Mouse (Mus musculus) intestine, embryonic 15.5 days (tissue): Measurements from ENCODE around the gene Phf14. TPM values are rescaled to one million over a fixed set of nuclear protein-coding genes. Genes with fewer than 3 reads are reported as not detected.
"Not testable (repeated sequence)": the region's sequence is repeated elsewhere in the genome, so short reads cannot be mapped to it uniquely, and the experiment has no call there.

ENCODE experiments used
- ATAC-seq: fragments of 200-750 bp; cut with Nextera tagmentation; 2 replicates; pipeline ENCODE4 v1.8.0; 2017; ENCODE audit warnings: moderate TSS enrichment, moderate library complexity
- H3K27ac ChIP-seq: fragments of 300-500 bp; sonication (generic); 2 replicates; pipeline ENCODE4 v1.5.1; 2015; ENCODE audit warnings: mild to moderate bottlenecking, inconsistent platforms
- H3K27me3 ChIP-seq: fragments of 300-500 bp; sonication (generic); replicated peaks from 2 replicates; pipeline ENCODE4 v1.6.1; 2015; ENCODE audit warnings: inconsistent platforms
- H3K36me3 ChIP-seq: fragments of 300-500 bp; sonication (generic); 2 replicates; pipeline ENCODE4 v1.6.1; 2015; ENCODE audit warnings: inconsistent platforms
- H3K4me1 ChIP-seq: fragments of 300-500 bp; sonication (generic); replicated peaks from 2 replicates; pipeline ENCODE4 v1.6.1; 2015; ENCODE audit warnings: inconsistent platforms
- H3K4me2 ChIP-seq: fragments of 300-500 bp; sonication (generic); replicated peaks from 2 replicates; pipeline ENCODE4 v1.6.1; 2015; ENCODE audit warnings: mild to moderate bottlenecking, inconsistent platforms
- H3K4me3 ChIP-seq: fragments of 300-500 bp; sonication (generic); replicated peaks from 2 replicates; pipeline ENCODE4 v1.5.1; 2015; ENCODE audit warnings: inconsistent platforms
- H3K9ac ChIP-seq: fragments of 300-500 bp; sonication (generic); 2 replicates; pipeline ENCODE4 v1.6.1; 2015; ENCODE audit warnings: inconsistent platforms
- H3K9me3 ChIP-seq: fragments of 300-500 bp; sonication (generic); 2 replicates; pipeline ENCODE4 v1.6.1; 2016; ENCODE audit warnings: inconsistent platforms
- WGBS: fragments of 180-500 bp; shearing (Covaris S2); methylation state at CpG from one replicate; pipeline ENCODE4 v1.1.7; 2015; 5-methylcytosine and 5-hydroxymethylcytosine counted together
- polyA plus RNA-seq: library from polyadenylated mRNA; unstranded; fragments of >200 nt; fragmentation: Nextera tagmentation; extraction: Ambion mirVana; gene quantifications from 2 replicates; pipeline ENCODE4 v1.2.1, GENCODE M21; 2015

Phf14 gene
- polyA plus RNA-seq, 1 experiment from 2014 or later, result 51.3 TPM

DNA sequence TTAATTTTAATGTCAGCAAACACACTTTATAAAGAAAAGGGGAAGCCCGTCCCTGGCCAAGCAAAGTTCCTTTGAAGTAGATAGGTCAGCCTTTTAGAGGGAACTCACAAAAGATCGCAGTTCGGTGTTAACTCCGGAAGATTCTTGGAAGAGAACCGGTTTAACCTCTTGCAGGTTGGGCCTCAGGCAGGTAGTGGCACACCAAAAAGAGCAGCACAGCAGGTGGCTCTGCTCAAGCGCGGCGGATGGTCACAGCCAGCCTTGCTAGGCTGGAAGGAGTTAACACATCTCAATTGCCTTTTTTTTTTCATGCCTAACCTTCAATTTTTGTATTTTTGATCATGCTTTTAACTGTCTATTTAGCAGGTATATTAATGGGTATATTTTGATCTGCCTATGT lies 200.2 kb downstream of the Phf14 start:
- H3K4me1 ChIP-seq, result no peaks in the 10 kb centered on the region
- no peak overlapping the region for H3K4me2 ChIP-seq
- H3K9ac ChIP-seq, result no peak overlapping the region
- no peak for ATAC-seq
- H3K4me3 ChIP-seq, result no peak overlapping the region
- 25% methylated on average over 8 of the region's 8 CpGs for WGBS
- H3K9me3 ChIP-seq, result no peaks in the 10 kb centered on the region
- no peaks in the 10 kb centered on the region for H3K27me3 ChIP-seq
- no peaks in the 10 kb centered on the region for H3K36me3 ChIP-seq
- no peak overlapping the region for H3K27ac ChIP-seq

DNA sequence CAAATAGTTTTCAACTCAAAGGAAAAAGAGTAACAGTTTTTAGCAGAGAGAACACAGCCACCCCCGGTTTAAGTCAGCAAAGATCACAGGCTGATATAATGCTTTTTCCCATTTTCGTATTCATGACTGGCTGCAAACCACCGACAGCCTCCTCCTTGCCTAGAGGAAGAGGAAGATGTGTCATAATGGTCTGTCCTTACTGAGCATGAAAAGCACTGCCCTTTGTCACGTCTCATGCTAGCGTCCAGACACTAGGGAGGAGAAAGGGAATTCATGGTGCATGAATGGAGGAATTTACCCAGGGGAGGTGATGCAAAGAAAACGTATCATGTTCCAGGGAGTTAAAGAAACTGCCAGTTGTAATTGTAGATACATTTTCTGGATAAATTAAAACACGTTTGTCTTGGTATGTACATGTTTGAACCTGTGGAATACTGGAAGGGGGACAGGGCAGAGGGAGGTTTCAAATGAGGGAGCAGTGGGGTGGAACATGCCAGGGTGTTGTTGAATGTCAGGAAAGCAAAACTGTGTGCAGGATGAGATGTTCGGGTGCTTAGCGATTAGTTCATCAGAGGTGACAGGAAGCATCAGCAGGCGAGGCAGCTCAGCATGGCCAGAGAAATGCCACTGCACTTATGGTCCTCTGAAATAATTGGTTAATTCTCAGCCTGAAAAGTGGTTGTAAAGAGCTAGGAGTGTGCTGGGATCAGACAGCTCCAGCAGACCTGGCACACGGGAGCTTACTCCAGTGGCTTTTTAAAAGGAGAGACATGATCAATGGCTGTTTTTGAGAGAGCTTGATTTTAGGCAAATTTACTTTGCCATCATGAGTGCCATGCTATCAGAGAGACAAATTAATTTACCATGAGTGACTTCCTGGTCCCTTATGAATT lies 209.6 kb downstream of the Phf14 start:
- H3K27ac ChIP-seq, result no peak overlapping the region
- no peak overlapping the region for H3K4me2 ChIP-seq
- H3K4me1 ChIP-seq, result no peaks in the 10 kb centered on the region
- no peak overlapping the region for H3K4me3 ChIP-seq
- ATAC-seq, result no peak
- H3K36me3 ChIP-seq, result no peaks in the 10 kb centered on the region
- H3K9ac ChIP-seq, result no peak overlapping the region
- no peaks in the 10 kb centered on the region for H3K27me3 ChIP-seq
- no peaks in the 10 kb centered on the region for H3K9me3 ChIP-seq
- 50% methylated on average over 11 of the region's 11 CpGs for WGBS

DNA sequence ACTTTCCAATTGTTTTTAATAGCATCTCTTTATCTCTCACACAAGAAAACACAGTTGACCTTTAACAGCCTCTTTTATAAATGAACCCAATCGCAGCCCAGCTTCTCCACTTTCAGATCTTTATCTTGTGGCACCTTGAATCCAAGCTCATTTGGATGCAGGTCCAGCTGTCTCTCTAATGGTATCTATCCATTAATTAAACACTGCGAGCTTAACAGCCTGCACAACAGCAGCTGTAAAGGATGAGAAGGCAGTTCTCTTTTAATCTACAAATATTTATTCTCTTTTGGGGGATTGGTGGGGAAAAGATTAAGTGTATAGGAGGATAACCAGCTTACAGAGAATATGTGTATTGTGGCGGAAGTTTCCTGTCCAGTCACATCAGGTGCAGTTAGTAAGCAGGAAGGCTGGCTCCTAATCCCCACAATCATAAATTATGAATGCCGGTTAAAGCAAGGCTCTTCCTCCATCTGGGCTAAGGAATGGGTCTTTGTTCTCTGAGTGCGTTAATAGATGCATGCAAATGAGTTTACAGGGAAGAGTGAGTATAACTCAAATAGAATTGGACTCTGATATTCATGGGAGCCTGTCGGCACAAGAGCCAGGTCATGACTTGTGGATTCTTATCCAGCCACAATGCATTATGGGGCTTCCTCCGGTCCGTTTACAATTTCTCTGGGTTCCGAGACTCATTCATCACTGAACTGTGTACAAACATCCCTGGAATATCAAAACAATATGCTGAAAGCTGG lies 210.4 kb downstream of the Phf14 start:
- Histone ChIP-seq H3K27me3 (no peaks in the 10 kb centered on the region), H3K27ac (no peak overlapping the region), H3K4me3 (no peak overlapping the region), H3K9me3 (no peaks in the 10 kb centered on the region), H3K36me3 (no peaks in the 10 kb centered on the region), H3K9ac (no peak overlapping the region), H3K4me2 (no peak overlapping the region), H3K4me1 (no peaks in the 10 kb centered on the region)
- WGBS, result 37% methylated on average over 9 of the region's 9 CpGs
- ATAC-seq, result 0 out of 2 replicates have a peak, but pooled peaks have one; percentile 23

DNA sequence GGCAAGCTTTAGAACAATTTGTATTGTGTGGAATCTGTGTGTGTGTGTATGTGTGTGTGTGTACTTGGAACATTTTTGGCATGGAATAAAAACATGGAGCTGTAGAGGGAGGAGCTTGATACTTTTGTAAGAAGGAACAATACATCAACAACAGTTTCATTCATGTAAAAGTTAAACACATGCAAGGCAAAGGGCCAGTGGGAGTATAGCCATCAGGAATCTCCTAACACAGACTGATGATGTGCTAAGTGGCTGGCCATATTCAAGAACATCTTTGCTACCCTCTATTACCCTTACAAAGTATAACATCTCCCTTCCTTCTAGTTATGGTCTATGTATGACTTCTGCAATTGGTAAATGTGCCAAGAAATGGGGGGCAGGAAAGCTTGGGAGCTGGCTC lies 215.2 kb downstream of the Phf14 start:
- ATAC-seq, result no peak
- H3K27ac ChIP-seq, result no peak overlapping the region

DNA sequence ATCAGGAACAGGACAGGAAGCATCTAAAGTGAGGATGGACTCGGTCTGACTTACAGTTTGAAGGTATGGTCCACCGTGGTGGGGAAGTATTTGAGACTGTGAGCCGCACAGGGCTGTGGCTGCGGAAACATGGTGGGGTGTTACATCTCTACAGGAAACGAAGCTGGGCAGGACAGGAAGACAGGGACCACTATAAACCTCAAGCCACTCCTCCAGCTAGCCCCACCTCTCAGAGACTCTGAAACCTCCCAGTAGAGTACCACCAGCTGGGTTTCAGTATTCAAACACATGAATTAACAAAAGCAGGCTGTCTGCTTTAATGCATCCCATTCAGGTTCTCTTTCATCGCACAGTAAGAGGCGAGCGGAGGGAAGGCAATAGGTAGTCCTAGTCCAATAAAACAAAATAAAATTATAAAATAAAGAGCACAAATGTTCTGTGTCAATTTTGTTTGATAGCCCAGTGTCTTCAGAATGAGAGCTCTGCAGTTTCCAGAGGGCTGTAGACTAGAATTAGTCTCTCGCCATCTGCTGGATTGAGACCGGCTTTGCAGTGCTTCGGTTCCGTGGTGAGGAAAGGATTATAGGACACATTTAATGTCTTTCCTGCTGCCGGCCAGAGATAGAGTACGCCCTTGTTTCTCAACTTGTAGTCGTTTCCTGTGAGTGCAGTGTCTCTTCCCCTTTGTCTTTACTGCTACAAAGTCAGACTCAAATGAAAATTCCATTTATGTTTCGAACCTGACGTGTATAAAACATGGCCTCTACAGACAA lies 217.6 kb downstream of the Phf14 start:
- Histone ChIP-seq H3K4me3 (no peak overlapping the region), H3K36me3 (no peaks in the 10 kb centered on the region), H3K27me3 (no peaks in the 10 kb centered on the region), H3K27ac (no peak overlapping the region), H3K4me2 (0 out of 2 replicates have a peak overlapping the region, but pooled peaks have one; percentile 9), H3K9me3 (no peaks in the 10 kb centered on the region), H3K4me1 (no peaks in the 10 kb centered on the region), H3K9ac (no peak overlapping the region)
- ATAC-seq, result peak; percentile 83
- WGBS, result 33% methylated on average over 17 of the region's 17 CpGs

More for the DNA sequence above, 215.2 kb downstream of the Phf14 start:
- Histone ChIP-seq H3K27me3 (no peaks in the 10 kb centered on the region), H3K36me3 (no peaks in the 10 kb centered on the region), H3K9me3 (no peaks in the 10 kb centered on the region), H3K4me3 (no peak overlapping the region), H3K4me1 (no peaks in the 10 kb centered on the region), H3K4me2 (no peak overlapping the region), H3K9ac (no peak overlapping the region)

DNA sequence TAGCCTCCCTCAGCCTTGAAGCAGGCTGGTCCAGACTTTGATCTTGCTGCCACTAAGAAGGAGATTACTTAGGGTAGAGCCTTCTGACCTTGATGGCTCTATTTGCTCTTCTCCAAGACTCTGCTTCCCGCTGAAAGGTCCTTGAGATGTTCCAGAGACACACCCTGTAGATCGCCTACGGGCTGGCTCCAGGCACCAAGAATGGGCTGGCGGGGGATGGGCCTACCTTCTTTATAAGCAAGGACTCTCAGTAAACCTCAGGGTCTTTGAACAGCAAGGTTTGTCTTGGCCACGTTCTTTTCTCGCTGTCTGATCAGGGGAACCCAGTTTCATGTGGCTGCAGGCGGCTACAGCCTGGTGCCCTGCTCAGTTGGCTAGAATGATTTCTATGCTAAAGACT lies 219.0 kb downstream of the Phf14 start:
- H3K9ac ChIP-seq, H3K4me2 ChIP-seq, ATAC-seq, H3K27ac ChIP-seq, H3K9me3 ChIP-seq, H3K27me3 ChIP-seq, H3K4me1 ChIP-seq, H3K4me3 ChIP-seq, H3K36me3 ChIP-seq: not testable (repeated sequence)
- 49% methylated on average over 7 of the region's 7 CpGs for WGBS

DNA sequence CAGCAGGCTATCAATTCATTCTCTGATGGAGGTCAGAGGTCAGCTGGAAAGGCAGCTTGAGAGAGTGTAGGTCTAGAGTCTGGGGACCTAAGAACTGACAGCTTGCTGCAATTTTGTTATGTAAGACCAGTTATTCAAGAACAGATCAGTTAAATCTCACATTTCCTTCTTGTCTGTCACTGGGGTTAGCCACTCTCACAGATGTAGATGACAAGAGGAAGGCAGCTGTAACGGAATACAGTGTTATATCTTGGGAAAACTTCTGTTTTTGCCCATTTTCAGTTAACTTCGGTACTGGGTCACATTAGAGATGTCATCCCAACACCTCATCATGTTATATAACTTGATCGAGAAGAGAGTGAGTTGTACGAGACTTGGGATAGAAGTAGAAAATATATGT lies 219.7 kb downstream of the Phf14 start:
- 82% methylated on average over 4 of the region's 4 CpGs for WGBS
- H3K4me2 ChIP-seq, result no peak overlapping the region
- no peak for ATAC-seq
- no peak overlapping the region for H3K9ac ChIP-seq
- H3K36me3 ChIP-seq, result no peaks in the 10 kb centered on the region
- H3K4me1 ChIP-seq, result no peaks in the 10 kb centered on the region
- H3K27me3 ChIP-seq, result no peaks in the 10 kb centered on the region
- H3K4me3 ChIP-seq, result no peak overlapping the region
- H3K27ac ChIP-seq, result no peak overlapping the region
- no peaks in the 10 kb centered on the region for H3K9me3 ChIP-seq

Other genes with a start within 250 kb of the Phf14 start
- gene Ndufa4, start 312 bp upstream of the Phf14 start, polyA plus RNA-seq, result 1,137 TPM in 2 replicates